Mouse (Mus musculus) liver, embryonic 16.5 days (tissue): ENCODE data around the gene Mapk14. TPM values are rescaled to one million over a fixed set of nuclear protein-coding genes. Genes with fewer than 3 reads are reported as not detected.
A peak's percentile ranks its signal among the peaks of the same experiment; 100 is the strongest.

ENCODE experiments used
- ATAC-seq: fragments of 200-750 bp; cut with Nextera tagmentation; 2 replicates; pipeline ENCODE4 v1.8.0; 2017; ENCODE audit warnings: low read depth, mild to moderate bottlenecking, moderate number of reproducible peaks, moderate library complexity
- H3K27ac ChIP-seq: fragments of 300-500 bp; sonication (generic); 2 replicates; pipeline ENCODE4 v1.5.1; 2014; ENCODE audit warnings: mild to moderate bottlenecking, low read length
- H3K27me3 ChIP-seq: fragments of 300-500 bp; sonication (generic); 2 replicates; pipeline ENCODE4 v1.6.1; 2014; ENCODE audit warnings: low read depth, low read length, mixed read lengths; ENCODE audit not compliant: control insufficient read depth, insufficient read depth
- H3K36me3 ChIP-seq: fragments of 300-500 bp; sonication (generic); 2 replicates; pipeline ENCODE4 v1.6.1; 2014; ENCODE audit warnings: mild to moderate bottlenecking; ENCODE audit not compliant: control insufficient read depth, insufficient read depth
- H3K4me1 ChIP-seq: fragments of 300-500 bp; sonication (generic); 2 replicates; pipeline ENCODE4 v1.6.1; 2014; ENCODE audit warnings: low read depth, low read length, mixed read lengths; ENCODE audit not compliant: control insufficient read depth
- H3K4me2 ChIP-seq: fragments of 300-500 bp; sonication (generic); 2 replicates; pipeline ENCODE4 v1.6.1; 2014; ENCODE audit warnings: low read depth, low read length, mixed read lengths
- H3K4me3 ChIP-seq: fragments of 300-500 bp; sonication (generic); 2 replicates; pipeline ENCODE4 v1.5.1; 2014; ENCODE audit warnings: low read depth, mild to moderate bottlenecking, low read length
- H3K9ac ChIP-seq: fragments of 300-500 bp; sonication (generic); 2 replicates; pipeline ENCODE4 v1.6.1; 2014; ENCODE audit warnings: low read depth, low read length
- H3K9me3 ChIP-seq: fragments of 300-500 bp; sonication (generic); replicated peaks from 2 replicates; pipeline ENCODE4 v1.6.1; 2016; ENCODE audit warnings: low read length; ENCODE audit not compliant: control insufficient read depth
- WGBS: fragments of 180-500 bp; shearing (Covaris S2); extraction: QIAGEN DNeasy Blood & Tissue Kit; methylation state at CpG from one replicate; pipeline ENCODE4 v1.1.7; 2014; ENCODE audit not compliant: insufficient replicate concordance; 5-methylcytosine and 5-hydroxymethylcytosine counted together
- polyA plus RNA-seq: library from polyadenylated mRNA; unstranded; fragments of >200 nt; fragmentation: Nextera tagmentation; extraction: Ambion mirVana; gene quantifications from 2 replicates; pipeline ENCODE4 v1.2.1, GENCODE M21; 2015

Gene Mapk14
- polyA plus RNA-seq, 1 experiment from 2014 or later = 25.9 TPM

GRCm38 (mm10) chr17:28743145-28743866 lies 52.2 kb downstream of the Mapk14 start:
- Histone ChIP-seq H3K4me3 (no peak overlapping the region), H3K27ac (no peak overlapping the region), H3K36me3 (peaks cover 55% of the 10 kb centered on the region), H3K9me3 (no peaks in the 10 kb centered on the region), H3K4me2 (no peak overlapping the region), H3K4me1 (no peaks in the 10 kb centered on the region), H3K27me3 (no peaks in the 10 kb centered on the region), H3K9ac (no peak overlapping the region)
- WGBS = 88% methylated on average over 11 of the region's 11 CpGs
- no peak for ATAC-seq

GRCm38 (mm10) chr17:28743916-28744315 lies 52.8 kb downstream of the Mapk14 start:
- H3K27ac ChIP-seq = no peak overlapping the region
- 76% methylated on average over 9 of the region's 9 CpGs for WGBS
- no peaks in the 10 kb centered on the region for H3K4me1 ChIP-seq
- H3K9ac ChIP-seq = no peak overlapping the region
- H3K4me2 ChIP-seq = no peak overlapping the region
- no peaks in the 10 kb centered on the region for H3K27me3 ChIP-seq
- ATAC-seq = no peak
- H3K36me3 ChIP-seq = peaks cover 55% of the 10 kb centered on the region
- no peaks in the 10 kb centered on the region for H3K9me3 ChIP-seq
- no peak overlapping the region for H3K4me3 ChIP-seq

GRCm38 (mm10) chr17:28745773-28746172 lies 54.6 kb downstream of the Mapk14 start:
- H3K27ac ChIP-seq = no peak overlapping the region
- H3K9ac ChIP-seq = no peak overlapping the region
- H3K36me3 ChIP-seq = peaks cover 52% of the 10 kb centered on the region
- no peaks in the 10 kb centered on the region for H3K4me1 ChIP-seq
- 84% methylated on average over 6 of the region's 6 CpGs for WGBS
- H3K9me3 ChIP-seq = no peaks in the 10 kb centered on the region
- no peak for ATAC-seq
- H3K4me2 ChIP-seq = no peak overlapping the region
- no peaks in the 10 kb centered on the region for H3K27me3 ChIP-seq
- no peak overlapping the region for H3K4me3 ChIP-seq

- H3K36me3 ChIP-seq = peaks cover 38% of the 10 kb centered on the region
- 71% methylated on average over 4 of the region's 4 CpGs for WGBS
- H3K4me2 ChIP-seq = no peak overlapping the region
Observed at GRCm38 (mm10) chr17:28748001-28748400, 56.9 kb downstream of the Mapk14 start.

GRCm38 (mm10) chr17:28750580-28750979 lies 59.5 kb downstream of the Mapk14 start:
- H3K27me3 ChIP-seq = no peaks in the 10 kb centered on the region
- no peak overlapping the region for H3K4me2 ChIP-seq
- ATAC-seq = no peak
- no peaks in the 10 kb centered on the region for H3K9me3 ChIP-seq
- 12% methylated on average over 6 of the region's 6 CpGs for WGBS
- H3K9ac ChIP-seq = no peak overlapping the region
- no peaks in the 10 kb centered on the region; the same call in 1 of the 2 replicates for H3K4me1 ChIP-seq
- no peak overlapping the region for H3K27ac ChIP-seq
- peaks cover 16% of the 10 kb centered on the region for H3K36me3 ChIP-seq
- no peak overlapping the region for H3K4me3 ChIP-seq

More at GRCm38 (mm10) chr17:28748001-28748400, 56.9 kb downstream of the Mapk14 start:
- Histone ChIP-seq H3K27ac (no peak overlapping the region), H3K4me1 (no peaks in the 10 kb centered on the region), H3K9ac (no peak overlapping the region), H3K9me3 (no peaks in the 10 kb centered on the region), H3K4me3 (no peak overlapping the region), H3K27me3 (no peaks in the 10 kb centered on the region)
- no peak for ATAC-seq

GRCm38 (mm10) chr17:28756447-28756846 lies 65.3 kb downstream of the Mapk14 start:
- WGBS = 41% methylated on average over 5 of the region's 5 CpGs
- no peak for ATAC-seq
- Histone ChIP-seq H3K9me3 (no peaks in the 10 kb centered on the region), H3K4me2 (no peak overlapping the region), H3K36me3 (no peaks in the 10 kb centered on the region), H3K4me3 (no peak overlapping the region), H3K4me1 (no peaks in the 10 kb centered on the region; the same call in 1 of the 2 replicates), H3K27ac (no peak overlapping the region), H3K27me3 (no peaks in the 10 kb centered on the region), H3K9ac (no peak overlapping the region)

GRCm38 (mm10) chr17:28757470-28757869 lies 66.3 kb downstream of the Mapk14 start:
- H3K27ac ChIP-seq = no peak overlapping the region
- WGBS = 48% methylated on average over 2 of the region's 2 CpGs
- H3K4me3 ChIP-seq = no peak overlapping the region
- H3K9me3 ChIP-seq = no peaks in the 10 kb centered on the region
- no peak overlapping the region for H3K9ac ChIP-seq
- H3K36me3 ChIP-seq = no peaks in the 10 kb centered on the region
- no peaks in the 10 kb centered on the region for H3K27me3 ChIP-seq
- no peak for ATAC-seq
- H3K4me2 ChIP-seq = no peak overlapping the region
- H3K4me1 ChIP-seq = no peaks in the 10 kb centered on the region; the same call in 1 of the 2 replicates

- Histone ChIP-seq H3K9me3 (no peaks in the 10 kb centered on the region), H3K4me1 (no peaks in the 10 kb centered on the region; the same call in 1 of the 2 replicates), H3K4me3 (no peak overlapping the region), H3K9ac (no peak overlapping the region), H3K4me2 (no peak overlapping the region), H3K27me3 (no peaks in the 10 kb centered on the region), H3K36me3 (no peaks in the 10 kb centered on the region), H3K27ac (no peak overlapping the region)
- WGBS = 45% methylated on average over 8 of the region's 8 CpGs
- ATAC-seq = peak; percentile 84
Observed at GRCm38 (mm10) chr17:28760736-28761312, 69.7 kb downstream of the Mapk14 start.

GRCm38 (mm10) chr17:28761871-28762270 lies 70.7 kb downstream of the Mapk14 start:
- no peak overlapping the region for H3K9ac ChIP-seq
- 4% methylated on average over 3 of the region's 3 CpGs for WGBS
- no peaks in the 10 kb centered on the region for H3K27me3 ChIP-seq
- H3K4me3 ChIP-seq = no peak overlapping the region
- no peak overlapping the region for H3K27ac ChIP-seq
- no peaks in the 10 kb centered on the region for H3K9me3 ChIP-seq
- 0 out of 2 replicates have a peak, but pooled peaks have one; percentile 39 for ATAC-seq
- no peaks in the 10 kb centered on the region; the same call in 1 of the 2 replicates for H3K4me1 ChIP-seq
- no peaks in the 10 kb centered on the region for H3K36me3 ChIP-seq
- H3K4me2 ChIP-seq = no peak overlapping the region
